Mouse (Mus musculus): ENCODE data around the gene Cst9.

The Cst9 gene

GRCm38 (mm10) chr2:148872860-148873259 is 37.9 kb downstream of the Cst9 start:
- CTCF ChIA-PET, result interaction anchor here in 3 of 4 experiments (1.0 to 4.3 kb wide), 4 partner anchors 21 to 29 kb away, joined by 3 to 22 read pairs (median 14); no protein-coding TSS in a partner anchor
- POLR2A ChIA-PET, result interaction anchor here in 2 of 4 experiments (1.0 to 3.2 kb wide), 7 partner anchors 8 to 1860 kb away, joined by 3 to 19 read pairs (median 3); partner anchors contain the start of genes 9230104L09Rik (in 1 of the 2) and Xrn2 (in 1 of the 2)

GRCm38 (mm10) chr2:148874224-148874616 is 39.3 kb downstream of the Cst9 start:
- POLR2A ChIA-PET, result interaction anchor here (0.5 to 3.2 kb wide), 52 partner anchors 9 to 1862 kb away, joined by 3 to 37 read pairs (median 6); partner anchors contain the start of genes Gzf1 (in 3 of the 4), Napb (in 3 of the 4), 9230104L09Rik (in 2 of the 4) and Acss1 (in 1 of the 4)

GRCm38 (mm10) chr2:148874617-148875334 is 39.8 kb downstream of the Cst9 start:
- CTCF ChIA-PET, result interaction anchor here (0.5 to 4.3 kb wide), 14 partner anchors 9 to 168 kb away, joined by 3 to 22 read pairs (median 4); no protein-coding TSS in a partner anchor

More at GRCm38 (mm10) chr2:148874224-148874616, 39.3 kb downstream of the Cst9 start:
- CTCF ChIA-PET, result interaction anchor here (0.7 to 4.3 kb wide), 10 partner anchors 22 to 168 kb away, joined by 3 to 22 read pairs (median 8); no protein-coding TSS in a partner anchor

GRCm38 (mm10) chr2:148875335-148875811 is 40.4 kb downstream of the Cst9 start, which contains the start of gene Cst3:
Cst3 (minus strand) TSS chr2:148875692.
- ChIA-PET CTCF (interaction anchor here (0.5 to 4.3 kb wide), 16 partner anchors 8 to 764 kb away, joined by 3 to 22 read pairs (median 4); no protein-coding TSS in a partner anchor), POLR2A (interaction anchor here (0.5 to 3.2 kb wide), 64 partner anchors 8 to 1863 kb away, joined by 3 to 37 read pairs (median 6); partner anchors contain the start of genes Gzf1 (in 3 of the 4), Napb (in 3 of the 4), Nxt1 (in 3 of the 4) and 9230104L09Rik (in 1 of the 4))

More at GRCm38 (mm10) chr2:148874617-148875334, 39.8 kb downstream of the Cst9 start:
- POLR2A ChIA-PET, result interaction anchor here (0.5 to 3.2 kb wide), 64 partner anchors 8 to 1862 kb away, joined by 3 to 37 read pairs (median 6); partner anchors contain the start of genes Gzf1 (in 3 of the 4), Napb (in 3 of the 4), Nxt1 (in 3 of the 4) and 9230104L09Rik (in 2 of the 4)

GRCm38 (mm10) chr2:148877016-148877770 is 42.2 kb downstream of the Cst9 start:
- POLR2A ChIA-PET, result no interaction called here
- CTCF ChIA-PET, result interaction anchor here in 1 of 4 experiments (1.1 kb wide), 1 partner anchor 25 kb away, joined by 4 read pairs; no protein-coding TSS in a partner anchor

GRCm38 (mm10) chr2:148878641-148879130 is 43.7 kb downstream of the Cst9 start:
- ChIA-PET CTCF (interaction anchor here (0.7 to 1.4 kb wide), 4 partner anchors 22 to 26 kb away, joined by 3 to 6 read pairs (median 4); no protein-coding TSS in a partner anchor), POLR2A (interaction anchor here in 2 of 4 experiments (0.5 to 2.2 kb wide), 9 partner anchors 9 to 200 kb away, joined by 3 to 12 read pairs (median 3); no protein-coding TSS in a partner anchor)

GRCm38 (mm10) chr2:148879199-148879598 is 44.3 kb downstream of the Cst9 start:
- ChIA-PET CTCF (interaction anchor here in 3 of 4 experiments (0.7 to 1.4 kb wide), 6 partner anchors 21 to 29 kb away, joined by 3 to 6 read pairs (median 3); no protein-coding TSS in a partner anchor), POLR2A (interaction anchor here in 2 of 4 experiments (0.6 to 2.2 kb wide), 7 partner anchors 9 to 200 kb away, joined by 3 to 12 read pairs (median 3); no protein-coding TSS in a partner anchor)

GRCm38 (mm10) chr2:148884738-148885137 is 49.8 kb downstream of the Cst9 start:
- ChIA-PET POLR2A (interaction anchor here in 3 of 4 experiments (0.6 to 4.6 kb wide), 8 partner anchors 10 to 59 kb away, joined by 3 to 26 read pairs (median 6); partner anchors contain the start of gene Cst3 (in 3 of the 3)), CTCF (interaction anchor here in 1 of 4 experiments (1.0 kb wide), 1 partner anchor 33 kb away, joined by 3 read pairs; no protein-coding TSS in a partner anchor)

Data from embryonic stem cell, embryonic (primary cell).